Mouse (Mus musculus): Measurements from ENCODE around the gene Prr5.

DNA sequence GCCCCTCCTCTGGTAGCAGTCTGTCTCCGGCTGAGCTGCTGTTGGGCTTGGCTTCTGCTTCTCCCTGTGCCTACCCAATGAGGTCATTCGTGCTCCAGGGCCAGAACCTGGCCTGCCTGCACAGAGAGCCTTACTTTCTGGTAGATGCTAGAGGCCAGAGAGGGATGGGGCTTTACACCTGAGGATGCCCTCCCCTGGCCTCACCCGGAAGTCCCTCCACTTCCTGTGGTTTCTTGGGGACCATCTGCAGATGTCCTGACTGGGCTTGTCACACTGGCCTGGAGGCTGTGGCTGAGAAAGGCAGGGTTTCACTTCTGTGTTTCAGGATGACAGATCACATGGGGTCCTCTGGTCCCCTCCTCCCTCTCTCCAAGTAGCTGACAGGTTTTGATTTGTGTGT lies 16.0 kb downstream of the Prr5 start:
- TF ChIP-seq POLR2A (IDR thresholded peaks at IDR 0.05; ENCODE audit: low read depth, low read length): no peak
- TF ChIP-seq CTCF (conservative IDR thresholded peaks at IDR 0.05; ENCODE audit: insufficient read depth, insufficient read length, low read depth, low read length): no peak
